Mouse (Mus musculus) monocyte, adult 2 months (primary cell): ENCODE results near the gene Iscu.
"Not testable (repeated sequence)": the region's sequence is repeated elsewhere in the genome, so short reads cannot be mapped to it uniquely, and the experiment has no call there.

Source experiments
- DNase-seq, 2 experiments: peaks; one replicate each; pipeline ENCODE4 v3.0.0; 2022; ENCODE audit warnings: low spot score in 2 of 2, low read depth in 1 of 2

Iscu gene

DNA sequence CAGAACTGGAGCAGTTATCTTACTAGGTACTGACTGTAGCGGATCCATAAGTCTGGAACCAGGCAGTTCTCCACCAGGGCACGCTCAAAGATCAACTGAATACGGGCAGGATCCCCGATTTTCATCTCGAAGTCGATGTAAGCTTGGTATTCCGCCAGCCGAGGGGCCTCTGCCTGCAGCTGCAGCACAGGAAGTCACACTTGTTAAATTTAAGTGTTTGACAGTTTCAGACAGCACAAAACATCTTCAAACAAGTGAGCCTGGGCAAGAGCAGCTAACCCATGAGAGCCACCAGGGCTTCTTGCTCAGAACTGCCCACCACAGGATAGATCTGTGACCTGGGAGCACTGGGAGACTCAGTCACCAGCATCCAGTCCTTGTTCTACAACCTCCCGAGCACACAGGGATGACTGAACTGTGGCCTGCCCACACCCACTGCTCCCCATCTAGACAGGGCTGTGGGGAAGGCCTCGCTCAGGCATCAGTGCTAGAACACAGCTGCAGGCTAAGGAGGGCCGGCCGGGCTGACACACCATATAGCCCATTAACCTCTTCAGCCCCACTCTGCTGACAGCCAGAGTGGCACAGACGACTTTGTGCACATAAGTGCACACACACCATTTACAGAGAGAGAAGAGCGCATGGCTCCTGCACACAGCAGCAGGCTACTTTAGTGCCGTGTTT is 17.1 kb upstream of the Iscu start:
- no peak for DNase-seq

DNA sequence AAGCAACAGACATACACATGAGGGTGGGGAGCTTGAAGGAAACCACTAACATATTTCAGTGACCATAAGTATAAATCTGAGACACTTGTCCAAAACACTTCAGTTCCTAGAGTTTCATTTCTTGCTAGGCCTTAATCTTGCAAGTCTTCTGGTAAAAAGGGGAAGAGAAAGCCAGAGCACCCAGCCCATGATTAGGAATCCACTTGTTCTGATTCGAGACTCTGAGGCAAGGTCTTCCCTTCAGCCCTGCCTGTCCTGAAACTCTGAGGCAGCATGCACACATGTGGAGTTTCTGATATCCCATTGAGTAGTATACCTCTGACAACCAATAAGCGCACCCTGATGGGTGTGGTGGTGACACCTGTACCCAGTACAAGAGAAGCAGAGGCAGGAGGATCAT is 11.0 kb upstream of the Iscu start:
- no peak for DNase-seq

DNA sequence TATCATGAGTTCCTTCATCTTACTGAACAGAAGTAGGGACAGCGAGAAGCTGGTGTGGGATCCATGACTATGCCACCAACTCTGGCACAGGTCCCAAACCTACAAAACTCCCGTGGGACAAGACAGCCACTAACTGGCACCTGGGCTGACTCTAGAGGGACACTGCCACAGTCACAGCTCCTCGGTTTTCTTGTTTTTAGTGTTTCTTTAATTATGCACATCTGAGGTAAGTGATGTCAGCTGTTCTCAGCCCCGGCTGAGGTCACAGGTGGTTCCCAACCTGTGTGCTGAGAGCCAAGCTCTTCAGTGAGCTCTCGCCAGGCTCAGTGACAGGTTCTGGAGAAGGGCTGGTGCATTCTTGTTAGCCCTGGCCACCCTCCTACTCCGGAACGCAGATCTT is 8.1 kb upstream of the Iscu start:
- DNase-seq, result no peak

DNA sequence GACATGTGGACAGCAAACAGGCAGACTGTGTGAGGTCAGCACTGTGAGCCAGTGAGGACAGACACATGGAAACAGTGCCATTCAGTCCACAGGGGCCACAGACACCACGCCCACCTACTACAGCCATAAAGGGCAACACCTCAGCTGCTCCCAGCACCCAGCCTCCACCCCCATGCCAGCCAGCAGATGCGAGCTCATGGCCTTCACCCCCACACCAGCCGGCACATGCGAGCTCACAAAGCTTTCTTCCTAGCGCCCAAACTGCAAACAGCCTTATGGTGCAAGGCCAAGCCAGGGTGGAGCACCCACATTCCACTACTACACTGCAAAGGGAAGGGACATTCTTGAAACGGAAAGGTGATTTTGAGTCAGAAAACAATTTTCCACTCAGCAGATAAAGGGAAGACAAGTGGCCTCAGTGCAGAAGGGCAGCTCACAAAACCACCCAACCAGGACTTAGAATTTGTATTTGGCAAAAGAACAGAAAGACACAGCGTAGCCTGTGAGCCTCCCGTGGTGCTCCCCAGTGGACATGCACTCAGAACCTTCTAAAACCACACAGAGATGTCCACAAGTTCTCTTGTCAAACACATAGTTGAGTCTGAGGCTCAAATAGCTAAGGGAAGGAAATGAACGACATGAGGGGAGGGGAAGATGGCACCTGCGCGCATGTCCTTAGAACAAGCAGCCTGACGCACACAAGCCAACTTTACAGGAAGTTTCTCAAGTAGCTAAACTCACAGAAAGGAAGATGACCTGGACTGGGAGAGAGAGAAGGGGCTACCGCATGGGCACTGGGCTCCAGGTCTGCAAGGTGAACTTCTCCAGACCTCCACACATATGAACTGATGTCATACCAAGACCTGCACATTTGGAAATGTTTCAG is 6.7 kb upstream of the Iscu start:
- no peak for DNase-seq

DNA sequence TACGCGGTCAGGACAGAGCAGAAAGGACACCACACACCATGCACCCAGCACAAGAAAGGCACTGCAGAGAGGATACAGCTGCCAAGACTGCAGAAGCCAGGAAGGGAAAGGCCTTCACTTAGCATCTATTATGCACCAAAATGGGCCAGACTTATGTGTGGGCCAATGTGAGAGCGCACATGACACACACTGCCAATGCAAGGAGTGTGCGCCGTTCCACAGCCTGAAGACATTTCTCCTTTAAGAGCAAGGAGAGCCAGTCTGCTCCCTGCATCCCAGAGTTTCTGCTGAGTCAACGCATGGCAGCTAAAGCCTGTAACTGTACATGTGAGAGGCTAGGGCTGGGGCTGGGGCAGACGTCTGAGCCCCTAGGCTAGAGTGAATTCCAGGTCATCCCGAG is 3.7 kb upstream of the Iscu start:
- no peak for DNase-seq

DNA sequence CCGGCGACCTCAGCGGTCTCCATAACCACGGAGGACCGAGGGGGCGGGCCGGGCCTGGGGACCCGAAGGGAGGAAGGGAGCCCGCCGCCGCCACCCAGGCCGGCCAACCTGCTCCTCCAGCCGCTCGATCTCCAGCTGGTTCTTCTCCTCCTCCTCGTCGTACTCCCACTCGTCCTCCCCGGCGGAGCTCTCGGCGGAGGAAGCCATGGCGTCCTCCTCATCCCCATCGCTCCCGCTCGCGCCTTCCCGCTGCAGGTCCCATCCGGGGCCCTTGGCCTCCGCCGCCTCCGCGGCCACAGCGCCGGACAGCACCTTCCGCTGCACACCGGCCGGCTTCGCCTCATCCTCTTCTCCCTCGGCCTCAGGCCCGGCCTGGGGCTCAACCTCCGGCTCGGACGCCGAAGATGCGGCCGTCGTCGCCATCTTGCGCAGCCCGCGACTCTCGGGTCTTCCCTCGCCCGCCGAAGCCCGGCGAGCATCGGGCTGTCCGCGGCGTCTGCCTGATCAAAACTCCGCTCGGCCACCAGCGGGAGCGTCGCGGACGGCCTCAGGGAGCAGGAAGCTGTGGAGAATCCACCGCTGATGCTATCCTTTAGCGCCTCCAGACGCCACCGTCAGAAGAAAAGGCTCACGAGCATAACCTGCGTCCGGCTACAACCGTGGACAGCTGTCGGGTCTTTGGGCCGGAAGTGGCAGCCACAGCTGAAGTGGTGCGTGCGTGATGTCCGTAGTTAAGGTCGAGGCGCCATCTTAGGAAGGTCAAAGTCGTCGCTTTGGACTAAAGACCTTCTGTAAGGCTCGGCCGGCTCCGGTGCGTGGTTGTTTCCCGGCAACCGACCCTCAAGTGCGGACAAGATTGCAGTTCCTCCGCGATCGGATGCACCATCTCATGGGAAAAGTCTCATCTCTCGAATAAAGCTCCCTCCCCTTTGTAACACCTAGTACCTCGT is 1.1 kb upstream of the Iscu start:
- DNase-seq, result peak; percentile 69 to 82

DNA sequence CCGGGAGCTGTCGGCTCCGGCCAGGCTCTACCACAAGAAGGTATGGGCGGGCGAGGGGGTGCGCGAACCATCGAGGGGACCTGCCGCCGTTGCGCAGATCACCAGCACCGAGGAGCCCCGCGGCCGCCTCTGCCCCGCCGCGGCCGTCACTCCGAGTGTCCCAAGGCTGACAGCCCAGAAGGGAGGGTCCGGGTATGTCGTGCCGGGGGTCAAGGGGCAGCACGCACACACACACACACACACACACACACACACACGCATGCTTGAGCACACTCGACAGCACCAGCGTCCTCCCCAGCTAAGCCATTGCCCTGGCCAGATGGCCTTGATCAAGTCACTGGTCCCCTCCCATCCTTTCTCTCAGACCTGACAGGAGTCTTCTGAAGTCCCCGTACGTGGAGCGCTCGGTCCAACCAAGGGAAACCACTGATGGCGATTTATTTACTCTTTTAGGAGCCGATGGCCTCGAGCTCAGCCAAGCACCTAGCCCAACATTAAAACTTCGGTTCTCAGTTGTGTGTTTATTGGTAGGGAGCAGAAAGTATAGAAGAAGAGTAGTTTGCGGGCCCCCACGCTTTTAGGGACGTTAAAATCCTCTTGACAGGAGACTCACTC is 464 bp downstream of the Iscu start:
- DNase-seq, result no peak

DNA sequence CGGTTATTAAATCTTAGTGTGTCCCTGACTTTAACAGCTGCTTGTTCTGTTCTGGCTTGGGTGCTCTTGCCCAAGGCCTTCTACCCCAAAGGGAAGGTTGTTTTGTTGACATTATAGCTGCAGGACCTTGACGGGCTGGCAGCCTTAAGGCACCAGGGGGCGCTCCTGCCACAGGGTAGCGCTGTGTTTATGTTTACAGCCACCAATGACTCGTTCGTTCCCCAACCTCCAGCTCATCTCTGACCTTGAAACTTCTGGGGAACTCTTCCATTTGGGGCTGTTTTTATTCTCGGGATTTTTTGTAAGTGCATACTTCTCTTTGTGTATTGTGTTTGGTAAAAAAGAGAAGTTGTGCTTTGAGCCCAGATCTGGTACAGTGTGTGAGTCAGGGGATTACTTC is 1.1 kb downstream of the Iscu start:
- peak; percentile 78 to 96 for DNase-seq

DNA sequence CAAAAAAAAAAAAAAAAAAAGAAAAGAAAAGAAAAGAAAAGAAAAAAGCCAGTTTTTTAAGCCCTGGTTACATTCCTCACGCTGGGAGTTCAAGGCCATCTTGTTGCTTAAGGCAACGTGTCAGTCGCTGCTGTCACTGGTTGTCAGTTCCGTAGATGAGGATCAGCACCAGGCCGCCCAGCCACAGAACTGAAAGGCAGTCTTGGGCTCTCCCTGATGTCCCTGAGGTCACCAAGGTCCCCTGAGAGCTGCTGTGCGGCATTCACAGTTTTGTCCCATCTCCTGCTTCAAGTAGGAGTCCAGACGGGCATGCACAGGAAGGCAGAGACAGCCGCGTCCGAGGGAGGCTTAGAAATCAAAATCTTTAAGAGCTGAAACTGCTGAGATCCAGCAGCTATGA is 3.0 kb downstream of the Iscu start:
- DNase-seq, result no peak

DNA sequence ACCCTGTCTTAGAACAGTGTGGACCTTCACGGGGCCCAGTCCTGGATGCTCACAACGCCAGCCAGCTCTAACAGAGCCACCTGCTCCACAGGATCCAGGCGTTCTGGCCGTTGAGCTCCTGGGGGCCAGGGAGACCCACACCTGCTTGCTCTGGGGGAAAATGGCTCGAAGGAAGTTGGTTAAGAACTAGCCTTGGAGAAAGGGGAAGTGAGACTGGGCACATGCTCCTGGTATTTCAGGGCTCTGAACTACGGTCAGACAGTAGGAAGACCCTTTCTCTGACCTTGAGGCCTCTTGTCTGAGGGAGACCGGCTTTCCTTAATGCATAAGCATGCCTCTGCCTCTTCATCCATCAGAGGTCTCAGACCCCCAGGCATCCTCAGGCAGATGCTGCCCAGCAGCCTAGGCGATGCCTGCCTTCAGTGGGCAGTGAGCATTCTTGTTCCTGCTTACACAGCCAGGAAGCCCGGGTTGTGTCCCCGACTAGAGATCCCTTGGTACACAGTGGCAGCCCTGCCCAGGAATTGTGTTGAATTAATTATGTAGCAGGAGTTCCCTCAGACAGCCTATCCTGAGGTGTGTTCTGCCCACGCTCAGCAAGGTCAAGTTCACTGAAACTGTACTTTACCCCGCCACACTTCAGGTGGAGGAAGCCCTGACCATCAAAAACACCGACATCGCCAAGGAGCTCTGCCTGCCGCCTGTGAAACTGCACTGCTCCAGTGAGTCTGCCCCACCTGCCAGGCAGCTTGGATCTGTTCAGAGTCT is 3.8 kb downstream of the Iscu start:
- peak; percentile 31 to 57 for DNase-seq

DNA sequence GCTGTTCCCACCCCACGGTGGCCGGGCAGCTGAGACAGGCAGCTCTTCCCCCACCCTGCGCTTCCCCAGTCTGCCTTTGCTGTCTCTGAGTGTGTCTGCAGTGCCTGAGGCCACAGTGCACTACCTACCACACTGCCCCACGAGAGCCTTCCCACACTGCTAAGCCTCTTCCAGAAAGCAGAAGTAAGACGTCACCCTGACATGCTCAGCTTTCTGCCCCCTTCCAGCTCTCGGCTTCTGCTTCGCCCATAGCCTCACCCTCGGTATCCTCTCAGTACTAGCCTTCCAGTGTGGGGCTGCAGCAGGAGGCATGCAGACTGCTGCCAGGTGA is 4.3 kb downstream of the Iscu start:
- DNase-seq, result peak; percentile 57 to 76

DNA sequence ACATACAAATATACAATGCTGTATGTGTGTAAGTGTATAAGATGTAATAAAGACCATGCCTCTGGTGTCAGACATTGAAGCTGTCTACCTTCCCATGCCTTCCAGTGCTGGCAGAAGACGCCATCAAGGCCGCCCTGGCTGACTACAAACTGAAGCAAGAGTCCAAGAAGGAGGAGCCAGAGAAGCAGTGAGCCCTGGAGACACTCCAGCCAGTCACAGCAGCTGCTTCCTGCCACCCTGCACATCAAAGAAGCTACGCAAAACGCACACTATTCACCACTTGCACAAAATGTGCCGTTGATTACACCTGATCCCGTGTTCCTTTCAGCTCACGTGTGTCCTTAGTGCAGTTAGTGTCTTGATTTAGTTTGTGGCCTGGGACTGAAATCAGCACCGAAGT is 5.2 kb downstream of the Iscu start:
- DNase-seq, result not testable (repeated sequence)

DNA sequence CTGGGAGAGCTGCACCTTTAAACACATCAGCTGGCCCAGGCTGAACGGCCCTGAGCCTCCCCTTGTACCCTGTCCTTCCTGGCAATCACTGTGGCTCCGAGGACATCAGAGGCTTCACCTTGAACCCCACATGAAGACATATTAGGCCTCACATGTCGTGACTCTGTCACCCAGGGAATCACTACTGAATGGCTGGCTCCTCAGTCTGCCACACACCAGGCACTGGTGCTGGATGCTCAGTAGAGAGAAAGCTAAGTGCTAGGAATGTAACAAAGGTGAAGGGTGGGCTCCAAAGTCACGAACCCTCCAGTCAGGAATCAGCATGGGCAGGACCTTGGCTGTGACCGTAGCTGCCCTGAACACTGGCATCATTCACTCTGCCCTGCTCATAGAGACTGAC is 7.0 kb downstream of the Iscu start:
- no peak for DNase-seq

DNA sequence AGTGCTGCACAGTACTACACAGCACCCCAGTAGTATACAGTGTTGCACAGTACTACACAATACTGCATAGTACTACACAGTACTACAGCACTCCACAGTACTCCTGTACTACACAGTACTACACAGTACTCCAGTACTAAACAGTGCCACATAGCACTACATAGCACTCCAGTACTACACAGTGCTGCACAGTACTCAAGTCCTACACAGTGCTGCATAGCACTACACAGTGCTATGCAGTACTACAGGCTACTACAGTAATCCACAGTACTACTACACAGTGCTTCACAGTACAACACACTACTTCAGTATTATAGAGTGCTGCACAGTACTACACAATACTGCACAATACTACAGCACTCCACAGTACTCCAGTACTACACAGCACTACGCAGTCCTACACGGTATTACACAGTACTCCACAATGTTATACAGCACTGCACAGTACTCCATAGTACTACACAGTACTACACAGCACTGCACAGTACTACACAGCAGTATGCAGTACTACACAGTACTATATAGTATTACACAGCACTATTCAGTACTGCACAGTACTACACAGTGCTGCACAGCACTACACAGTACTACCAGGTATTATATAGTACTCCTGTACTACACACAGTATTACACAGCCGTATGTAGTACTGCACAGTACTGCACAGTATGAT is 7.7 kb downstream of the Iscu start:
- DNase-seq, result no peak

DNA sequence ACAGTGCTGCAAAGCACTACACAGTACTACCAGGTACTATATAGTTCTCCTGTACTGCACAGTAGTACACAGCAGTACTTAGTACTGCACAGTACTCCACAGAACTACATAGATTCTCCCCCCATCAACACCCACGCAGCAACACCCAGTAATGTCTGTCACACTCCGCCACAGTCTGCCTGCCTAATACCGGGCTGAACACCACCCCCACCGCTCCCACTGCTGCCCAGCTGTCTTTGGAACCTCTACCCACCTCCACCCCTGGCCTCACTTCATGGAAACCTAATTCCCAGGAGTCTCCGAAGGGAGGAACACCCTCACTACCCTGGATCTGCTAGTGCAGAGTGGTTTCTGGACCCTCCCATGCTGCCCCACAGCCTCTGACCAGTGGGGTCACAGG is 8.2 kb downstream of the Iscu start:
- DNase-seq, result no peak

DNA sequence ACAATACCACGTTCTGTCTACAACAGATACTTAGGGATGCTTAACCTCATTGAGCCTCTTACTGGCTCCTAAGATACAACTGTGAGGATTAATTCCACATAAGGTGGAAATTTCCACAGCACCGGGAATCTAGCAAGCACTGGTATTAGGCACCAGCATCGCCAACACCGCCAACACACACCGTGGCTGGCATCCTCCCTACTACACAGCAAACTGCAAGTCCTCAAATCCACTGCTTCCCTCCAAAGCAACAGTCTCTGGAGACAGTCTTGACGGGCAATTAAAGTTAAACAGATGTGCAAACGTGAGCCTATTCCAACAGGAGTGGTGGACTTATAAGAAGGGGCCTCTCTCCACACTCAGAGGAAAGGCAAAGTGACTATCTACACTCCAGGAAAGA is 8.7 kb downstream of the Iscu start:
- DNase-seq, result no peak

DNA sequence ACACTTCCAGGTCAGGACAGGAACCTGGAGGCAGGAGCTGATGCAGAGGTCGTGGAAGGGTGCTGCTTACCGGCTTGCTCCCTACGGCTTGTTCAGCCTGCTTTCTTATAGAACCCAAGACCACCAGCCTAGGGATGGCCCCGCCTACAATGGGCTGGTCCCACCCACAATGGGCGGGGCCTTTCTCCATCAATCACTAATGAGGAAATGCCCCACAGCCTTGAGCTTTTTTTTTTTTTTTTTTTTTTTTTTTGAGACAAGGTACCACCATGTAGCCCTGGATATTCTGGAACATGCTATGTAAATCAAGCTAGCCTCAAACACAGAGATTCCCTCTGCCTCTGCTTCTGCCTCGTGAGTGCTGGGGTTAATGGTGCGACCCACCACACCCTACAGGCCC is 9.3 kb downstream of the Iscu start:
- DNase-seq, result no peak

DNA sequence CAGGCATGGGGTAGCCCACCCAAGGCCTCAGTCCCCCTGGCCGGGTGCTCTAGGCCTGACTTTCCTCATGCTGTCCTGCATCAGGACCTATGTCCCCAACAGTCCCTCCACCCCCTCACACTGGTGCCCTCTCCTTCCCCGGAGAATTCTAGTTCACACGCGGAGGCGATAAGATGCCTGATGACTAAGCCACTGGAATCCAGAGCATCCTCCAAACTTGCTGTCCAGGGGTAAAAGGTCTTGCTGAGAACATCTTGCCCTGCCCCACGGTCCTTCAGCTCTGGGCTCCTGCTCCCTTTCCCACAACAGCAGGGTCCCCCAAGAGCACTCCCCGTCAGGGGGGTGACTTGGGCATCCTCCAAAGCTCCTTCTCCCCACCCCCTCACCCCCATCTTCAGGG is 10.1 kb downstream of the Iscu start:
- DNase-seq, result no peak

DNA sequence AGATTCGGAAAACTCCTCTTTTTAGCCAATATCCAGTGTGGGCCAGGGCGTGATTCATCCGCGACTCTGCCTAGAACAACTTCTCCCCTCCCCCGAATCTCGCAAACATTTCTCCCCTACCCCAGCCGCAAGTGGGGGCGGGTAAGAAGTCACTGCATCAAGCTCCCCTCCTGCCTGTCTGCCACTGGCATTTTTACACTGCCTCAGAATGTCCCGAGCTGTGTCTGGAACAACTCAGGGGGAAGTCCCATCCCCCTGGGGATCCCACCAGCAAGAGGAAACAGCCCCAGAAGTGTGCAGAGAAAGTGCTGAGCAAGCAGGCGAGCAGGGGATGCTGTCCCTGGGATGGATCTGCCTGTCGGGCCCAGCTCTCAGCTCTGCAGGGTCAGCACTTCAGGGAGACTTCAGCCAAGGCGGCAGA is 11.0 kb downstream of the Iscu start:
- no peak for DNase-seq

DNA sequence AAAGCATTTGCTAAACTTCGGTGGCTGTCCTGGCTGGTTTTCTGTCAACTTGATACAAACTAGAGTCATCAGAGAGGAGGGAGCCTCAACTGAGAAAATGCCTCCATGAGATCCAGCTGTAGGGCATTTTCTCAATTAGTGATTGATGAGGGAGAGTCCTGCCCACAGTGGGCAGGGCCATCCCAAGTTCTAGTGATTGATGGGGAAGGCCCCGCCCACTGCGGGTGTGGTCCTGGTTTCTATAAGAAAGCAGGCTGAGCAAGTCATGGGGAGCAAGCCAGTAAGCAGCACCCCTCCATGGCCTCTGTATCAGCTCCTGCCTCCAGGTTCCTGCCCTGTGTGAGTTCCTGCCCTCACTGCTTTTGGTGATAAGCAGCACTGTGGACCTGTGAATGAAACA is 11.6 kb downstream of the Iscu start:
- DNase-seq, result not testable (repeated sequence)
